Mouse (Mus musculus) heart, embryonic 16.5 days (tissue): ENCODE data around the gene Arap2. TPM values are rescaled to one million over a fixed set of nuclear protein-coding genes. Genes with fewer than 3 reads are reported as not detected.

Experiments used
- ATAC-seq: fragments of 200-750 bp; cut with Nextera tagmentation; replicated peaks from 2 replicates; pipeline ENCODE4 v1.8.0; 2017; ENCODE audit warnings: moderate number of reproducible peaks; ENCODE audit not compliant: insufficient read depth, low FRiP score; ENCODE audit errors: extremely low read depth
- H3K27ac ChIP-seq: fragments of 300-500 bp; sonication (generic); 2 replicates; pipeline ENCODE4 v1.5.1; 2014; ENCODE audit warnings: mild to moderate bottlenecking, low read length, control low read depth, moderate library complexity
- H3K27me3 ChIP-seq: fragments of 300-500 bp; sonication (generic); 2 replicates; pipeline ENCODE4 v1.6.1; 2014; ENCODE audit warnings: low read length, mixed read lengths; ENCODE audit not compliant: control insufficient read depth, insufficient read depth
- H3K36me3 ChIP-seq: fragments of 300-500 bp; sonication (generic); 2 replicates; pipeline ENCODE4 v1.6.1; 2014; ENCODE audit not compliant: control insufficient read depth, insufficient read depth
- H3K4me1 ChIP-seq: fragments of 300-500 bp; sonication (generic); 2 replicates; pipeline ENCODE4 v1.6.1; 2014; ENCODE audit warnings: low read length, mixed read lengths; ENCODE audit not compliant: control insufficient read depth, insufficient read depth
- H3K4me2 ChIP-seq: fragments of 300-500 bp; sonication (generic); 2 replicates; pipeline ENCODE4 v1.6.1; 2014; ENCODE audit warnings: low read depth, mild to moderate bottlenecking, control low read depth, low read length
- H3K4me3 ChIP-seq: fragments of 300-500 bp; sonication (generic); 2 replicates; pipeline ENCODE4 v1.5.1; 2014; ENCODE audit warnings: mild to moderate bottlenecking, control low read depth, low read length
- H3K9ac ChIP-seq: fragments of 300-500 bp; sonication (generic); 2 replicates; pipeline ENCODE4 v1.6.1; 2014; ENCODE audit warnings: low read length, control low read depth
- H3K9me3 ChIP-seq: fragments of 300-500 bp; sonication (generic); replicated peaks from 2 replicates; pipeline ENCODE4 v1.6.1; 2016; ENCODE audit warnings: low read length; ENCODE audit not compliant: control insufficient read depth
- WGBS: fragments of 180-500 bp; shearing (Covaris S2); extraction: QIAGEN DNeasy Blood & Tissue Kit; methylation state at CpG from one replicate; pipeline ENCODE4 v1.1.7; 2014; 5-methylcytosine and 5-hydroxymethylcytosine counted together
- polyA plus RNA-seq: library from polyadenylated mRNA; unstranded; fragments of >200 nt; fragmentation: Nextera tagmentation; extraction: Ambion mirVana; gene quantifications from 2 replicates; pipeline ENCODE4 v1.2.1, GENCODE M21; 2015

Arap2 gene
- 2.7 and 3.6 TPM in 2 replicates for polyA plus RNA-seq

DNA sequence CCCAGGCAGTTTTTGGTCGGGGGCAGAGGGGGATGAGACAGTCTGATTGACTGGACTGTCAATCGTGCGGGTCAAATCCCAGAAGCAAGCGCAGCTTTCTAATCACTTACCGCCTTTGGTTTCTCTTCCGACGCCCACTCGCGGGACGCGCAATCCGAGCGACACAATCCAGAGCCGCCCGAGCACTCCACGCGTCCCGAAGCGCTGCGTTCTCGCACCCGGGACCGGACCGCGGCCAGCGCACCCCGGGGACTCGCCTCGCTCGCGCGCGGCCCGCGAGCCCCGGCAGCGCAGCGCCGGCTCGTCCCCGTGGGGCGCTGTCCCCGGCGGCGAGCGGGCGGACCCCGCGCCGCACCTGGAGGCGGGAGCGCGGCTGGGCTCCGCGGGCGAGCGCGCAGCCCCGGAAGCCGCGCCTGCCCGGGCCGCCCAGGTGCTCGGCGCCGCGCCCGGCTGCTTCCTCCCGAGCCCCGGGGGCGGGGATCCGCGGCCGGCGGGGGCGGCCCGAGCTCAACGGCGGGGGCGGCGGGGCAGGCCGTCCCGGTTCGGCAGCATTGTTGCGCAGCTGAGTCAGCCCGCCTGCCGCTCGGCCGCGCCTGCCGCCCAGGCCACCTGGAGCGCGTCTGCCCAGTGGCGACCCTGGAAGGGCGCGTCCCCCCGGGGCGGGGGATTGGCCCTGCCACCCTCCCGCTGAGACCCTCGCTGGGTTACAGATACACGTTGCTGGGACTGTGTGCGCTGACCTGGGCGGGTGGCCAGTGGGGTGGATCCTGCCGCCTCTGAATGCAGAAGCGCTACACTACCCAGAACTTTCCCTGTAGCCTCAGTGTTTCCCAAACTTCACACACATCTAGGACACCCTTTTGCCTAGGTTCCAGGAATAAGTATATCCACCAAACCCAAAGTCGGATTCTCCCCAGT is at the start of gene Arap2:
Gene Arap2, minus strand, starts transcription at position 376 of the 918 bp plus-strand sequence.
- under 1% methylated on average over 92 of the region's 106 CpGs for WGBS
- peak within 1 kb of the TSS; percentile 84 for H3K9ac ChIP-seq
- H3K9me3 ChIP-seq, result no peaks in the 10 kb centered on the region
- H3K27ac ChIP-seq, result peak within 1 kb of the TSS; percentile 46
- H3K4me2 ChIP-seq, result peak within 1 kb of the TSS; percentile 89
- ATAC-seq, result peak; percentile 80
- H3K4me3 ChIP-seq, result peak within 1 kb of the TSS; percentile 75
- H3K36me3 ChIP-seq, result no peaks in the 10 kb centered on the region
- no peaks in the 10 kb centered on the region for H3K27me3 ChIP-seq
- peaks cover 20% of the 10 kb centered on the region for H3K4me1 ChIP-seq

DNA sequence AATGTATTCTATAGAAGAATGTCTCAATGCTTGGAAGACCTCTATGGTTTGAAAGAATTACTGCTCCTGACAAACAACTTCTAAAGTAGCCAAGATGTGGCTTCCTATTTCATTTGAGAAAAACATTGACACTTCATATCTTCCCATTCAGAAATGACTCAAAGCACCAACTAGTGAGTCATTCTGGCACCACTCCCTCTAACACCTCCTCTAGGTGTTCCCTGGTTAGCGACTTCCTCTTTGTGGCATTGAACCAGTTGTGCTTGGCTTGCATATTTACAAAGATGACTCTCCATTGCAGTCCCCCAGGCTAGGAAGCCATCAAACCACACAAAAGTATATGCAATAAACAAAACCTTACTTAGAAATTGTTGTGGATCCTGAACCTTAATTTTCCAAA is 49.8 kb upstream of the Arap2 start:
- H3K4me2 ChIP-seq, result no peak overlapping the region
- H3K27me3 ChIP-seq, result no peaks in the 10 kb centered on the region
- H3K27ac ChIP-seq, result no peak overlapping the region
- no peaks in the 10 kb centered on the region for H3K4me1 ChIP-seq
- H3K36me3 ChIP-seq, result no peaks in the 10 kb centered on the region
- WGBS, result 63% methylated on average over 1 of the region's 1 CpGs
- no peaks in the 10 kb centered on the region for H3K9me3 ChIP-seq
- ATAC-seq, result no peak
- no peak overlapping the region for H3K9ac ChIP-seq
- H3K4me3 ChIP-seq, result no peak overlapping the region

DNA sequence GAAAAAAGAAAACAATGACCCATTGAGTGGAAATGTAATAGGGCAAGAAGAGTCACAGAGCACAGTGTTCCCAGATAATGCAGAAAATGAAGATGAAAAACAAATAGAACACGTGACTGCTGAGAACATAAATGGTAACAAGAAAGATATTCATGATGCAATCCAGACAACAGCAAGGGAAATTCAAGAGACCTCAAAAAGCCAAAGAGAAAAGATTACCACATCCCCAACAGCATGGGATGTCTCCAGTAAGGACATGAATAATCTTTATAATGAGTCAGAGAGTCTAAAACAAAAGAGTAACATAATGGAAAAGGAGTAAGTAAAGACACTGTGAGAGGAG is 48.1 kb upstream of the Arap2 start:
- Histone ChIP-seq H3K9me3 (no peaks in the 10 kb centered on the region), H3K4me2 (no peak overlapping the region), H3K27ac (no peak overlapping the region), H3K4me3 (no peak overlapping the region), H3K27me3 (no peaks in the 10 kb centered on the region), H3K4me1 (no peaks in the 10 kb centered on the region), H3K36me3 (no peaks in the 10 kb centered on the region), H3K9ac (no peak overlapping the region)
- 49% methylated on average over 1 of the region's 1 CpGs for WGBS
- ATAC-seq, result no peak

DNA sequence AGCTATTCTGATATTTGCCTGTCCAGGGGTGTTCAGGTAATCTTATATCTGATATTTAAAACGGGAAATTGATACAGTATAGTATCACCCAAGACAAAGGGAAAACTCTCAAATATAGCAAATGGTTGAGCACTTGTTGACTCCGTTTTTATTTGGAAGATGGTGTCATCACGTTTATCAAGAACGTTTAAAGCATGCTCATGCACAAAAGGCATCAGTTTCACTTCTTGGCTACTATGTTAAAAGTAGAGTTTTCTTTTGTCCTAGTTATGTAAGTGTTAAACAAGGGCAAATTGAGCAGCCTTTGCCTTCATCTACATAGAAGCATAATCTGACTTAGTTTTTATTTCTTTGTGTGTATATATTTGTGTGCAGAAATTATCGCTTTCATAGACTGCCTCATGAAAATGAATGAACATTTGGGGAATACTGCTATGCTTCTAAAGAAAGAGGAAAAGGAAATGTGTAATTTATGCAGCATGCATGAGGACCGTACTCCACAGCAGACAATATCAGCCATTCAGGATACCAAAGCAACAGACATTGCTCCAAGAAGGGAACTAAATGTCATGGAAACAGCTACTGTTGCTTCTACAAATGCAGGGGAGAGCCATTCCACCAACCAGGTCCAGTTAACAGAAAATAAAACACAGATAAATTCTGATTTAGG is 47.6 kb upstream of the Arap2 start, which contains the start of gene Dthd1:
Gene Dthd1, plus strand, starts transcription at position 422 of the 670 bp plus-strand sequence.
- peaks cover 3% of the 10 kb centered on the region; the same call in 1 of the 2 replicates for H3K9me3 ChIP-seq
- H3K4me3 ChIP-seq, result no peak within 1 kb of the TSS
- no peak for ATAC-seq
- H3K27ac ChIP-seq, result no peak within 1 kb of the TSS
- H3K4me1 ChIP-seq, result no peaks in the 10 kb centered on the region
- H3K9ac ChIP-seq, result no peak within 1 kb of the TSS
- no peak within 1 kb of the TSS for H3K4me2 ChIP-seq
- H3K36me3 ChIP-seq, result no peaks in the 10 kb centered on the region
- H3K27me3 ChIP-seq, result no peaks in the 10 kb centered on the region
- 72% methylated on average over 6 of the region's 6 CpGs for WGBS

DNA sequence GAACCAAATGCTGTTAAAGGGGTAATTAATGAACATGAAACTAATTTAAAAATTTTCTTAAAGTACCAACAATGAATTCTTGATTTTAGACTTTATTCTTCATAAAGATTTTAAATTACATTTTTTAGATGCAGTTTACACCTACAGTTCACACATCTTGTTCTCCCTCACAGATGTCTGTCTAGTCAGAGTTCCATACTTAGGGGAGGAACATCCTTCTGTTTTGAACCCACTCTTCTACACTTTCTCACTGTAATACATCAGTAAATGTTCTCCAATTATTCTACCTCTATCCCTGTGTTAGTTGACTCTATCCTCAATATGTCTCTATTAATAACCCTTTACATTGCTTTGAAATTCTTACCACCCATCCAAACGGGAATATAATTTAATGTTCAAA is 26.8 kb upstream of the Arap2 start:
- Histone ChIP-seq H3K4me2 (no peak overlapping the region), H3K9ac (no peak overlapping the region), H3K9me3 (no peaks in the 10 kb centered on the region), H3K27me3 (no peaks in the 10 kb centered on the region), H3K4me1 (no peaks in the 10 kb centered on the region), H3K36me3 (no peaks in the 10 kb centered on the region), H3K4me3 (no peak overlapping the region), H3K27ac (no peak overlapping the region)
- no peak for ATAC-seq
- whole genome bisulfite sequencing, result 70% methylated on average over 1 of the region's 1 CpGs

DNA sequence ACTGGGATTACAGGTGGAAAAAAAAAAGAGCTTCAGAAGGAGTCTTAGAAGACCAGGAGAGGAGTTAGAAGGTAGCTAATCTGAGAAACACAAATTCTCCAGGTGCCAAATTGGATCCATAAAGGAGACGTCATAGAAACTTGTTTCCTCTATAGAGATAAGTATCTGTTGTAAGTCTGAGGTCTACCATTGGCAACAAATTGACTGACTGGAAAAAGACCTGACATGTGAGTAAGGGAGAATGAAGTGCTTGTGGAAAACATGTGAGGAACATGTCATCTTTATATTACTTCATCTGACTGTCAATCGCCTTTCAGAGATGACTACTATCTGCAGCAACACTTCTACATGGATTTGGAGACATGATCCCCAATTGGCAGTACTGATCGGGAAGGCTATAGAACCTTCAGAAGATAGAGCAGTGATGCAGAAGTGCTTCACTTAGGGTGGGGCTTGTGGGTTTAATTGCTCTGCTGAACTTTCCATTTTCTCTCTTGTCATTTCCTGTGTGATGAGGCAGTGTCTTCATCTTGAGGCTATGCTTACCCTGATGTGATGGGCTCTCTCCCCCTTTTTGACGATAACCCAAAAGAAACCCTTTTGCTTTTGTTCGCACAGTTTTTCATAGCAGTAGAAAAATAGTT is 25.1 kb upstream of the Arap2 start:
- no peaks in the 10 kb centered on the region for H3K4me1 ChIP-seq
- no peaks in the 10 kb centered on the region for H3K27me3 ChIP-seq
- no peak for ATAC-seq
- H3K4me3 ChIP-seq, result no peak overlapping the region
- H3K4me2 ChIP-seq, result no peak overlapping the region
- no peak overlapping the region for H3K27ac ChIP-seq
- H3K9me3 ChIP-seq, result no peaks in the 10 kb centered on the region
- no peak overlapping the region for H3K9ac ChIP-seq
- no peaks in the 10 kb centered on the region for H3K36me3 ChIP-seq
- WGBS, result 85% methylated on average over 5 of the region's 5 CpGs

DNA sequence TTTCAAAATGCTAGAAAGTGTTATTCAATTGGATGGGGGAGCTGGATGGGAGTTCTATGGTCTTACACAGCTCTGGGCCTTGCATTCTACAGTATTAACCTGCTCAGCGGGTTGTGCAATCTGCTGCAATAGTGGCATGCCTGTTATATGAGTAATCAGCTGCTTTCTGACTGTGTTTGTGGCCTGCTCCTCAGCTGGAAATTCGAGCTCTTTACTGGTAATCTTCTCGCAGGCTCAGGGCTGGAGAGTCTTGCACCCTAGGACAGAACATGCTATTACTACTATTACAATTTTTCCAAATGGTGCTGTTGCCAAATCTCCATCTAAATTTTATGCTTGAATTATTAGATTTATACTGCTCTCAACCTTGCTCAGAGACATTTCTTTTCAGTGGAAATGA is 20.9 kb upstream of the Arap2 start:
- Histone ChIP-seq H3K36me3 (no peaks in the 10 kb centered on the region), H3K27me3 (no peaks in the 10 kb centered on the region), H3K4me1 (no peaks in the 10 kb centered on the region), H3K9ac (no peak overlapping the region), H3K4me3 (no peak overlapping the region), H3K4me2 (no peak overlapping the region), H3K9me3 (no peaks in the 10 kb centered on the region), H3K27ac (no peak overlapping the region)
- 78% methylated on average over 3 of the region's 3 CpGs for WGBS
- no peak for ATAC-seq

DNA sequence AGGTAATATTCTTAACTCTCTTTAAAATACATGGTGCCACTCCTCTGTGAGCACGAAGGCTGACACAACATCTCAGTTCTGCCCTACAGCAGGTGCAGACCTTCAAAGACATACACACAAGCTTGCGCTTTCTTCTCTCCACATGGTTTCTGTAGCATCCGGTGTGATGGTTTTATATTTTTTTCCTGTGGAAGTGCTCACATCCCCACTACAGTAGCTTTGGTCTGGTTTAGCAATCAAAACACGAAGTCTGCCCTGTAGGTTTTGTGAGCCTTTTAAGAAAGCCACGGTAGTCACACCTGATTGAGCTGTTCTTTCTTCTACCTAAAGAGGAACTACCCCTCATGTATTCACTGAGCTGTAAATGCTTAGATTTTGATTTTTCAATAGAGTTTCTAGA is 12.7 kb upstream of the Arap2 start:
- H3K9me3 ChIP-seq, result no peaks in the 10 kb centered on the region
- WGBS, result 72% methylated on average over 5 of the region's 5 CpGs
- H3K4me1 ChIP-seq, result no peaks in the 10 kb centered on the region
- H3K27ac ChIP-seq, result no peak overlapping the region
- no peak; the same call in 1 of the 2 replicates for ATAC-seq
- H3K36me3 ChIP-seq, result no peaks in the 10 kb centered on the region
- no peak overlapping the region for H3K4me2 ChIP-seq
- no peak overlapping the region for H3K4me3 ChIP-seq
- H3K27me3 ChIP-seq, result no peaks in the 10 kb centered on the region
- no peak overlapping the region for H3K9ac ChIP-seq

DNA sequence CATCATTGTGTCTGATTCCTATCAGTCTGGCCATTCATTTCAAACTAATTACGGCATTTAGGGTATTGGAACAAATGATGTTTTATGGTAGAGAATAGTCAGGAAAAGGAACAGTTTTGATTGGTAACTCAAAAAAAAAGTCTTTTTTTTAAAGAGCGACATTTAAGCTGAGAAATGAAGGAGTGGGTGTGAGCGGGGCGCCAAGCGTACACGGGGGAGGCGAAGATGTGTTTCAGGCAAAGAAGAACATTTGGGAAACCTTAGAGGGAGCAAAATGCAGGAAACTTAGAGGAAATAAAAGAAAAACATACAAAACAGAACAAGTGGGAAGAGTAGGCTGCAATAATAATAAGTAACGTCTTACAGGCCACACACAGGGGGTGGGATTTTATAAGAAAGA is 11.8 kb upstream of the Arap2 start:
- no peaks in the 10 kb centered on the region for H3K4me1 ChIP-seq
- no peak overlapping the region for H3K4me3 ChIP-seq
- 80% methylated on average over 8 of the region's 8 CpGs for WGBS
- H3K36me3 ChIP-seq, result no peaks in the 10 kb centered on the region
- H3K9me3 ChIP-seq, result no peaks in the 10 kb centered on the region
- H3K27me3 ChIP-seq, result no peaks in the 10 kb centered on the region
- ATAC-seq, result no peak
- no peak overlapping the region for H3K27ac ChIP-seq
- no peak overlapping the region for H3K9ac ChIP-seq
- H3K4me2 ChIP-seq, result no peak overlapping the region
